Mouse (Mus musculus) limb, embryonic 14.5 days (tissue): ENCODE results near the gene Sapcd1. TPM values are rescaled to one million over a fixed set of nuclear protein-coding genes. Genes with fewer than 3 reads are reported as not detected.

Experiments
- ATAC-seq: fragments of 200-750 bp; cut with Nextera tagmentation; 2 replicates; pipeline ENCODE4 v1.8.0; 2017; ENCODE audit warnings: low read depth, moderate number of reproducible peaks, moderate TSS enrichment; ENCODE audit not compliant: low FRiP score
- DNase-seq: peaks from one replicate; pipeline ENCODE4 v3.0.0-alpha.2; 2015; ENCODE audit warnings: low spot score
- H3K27ac ChIP-seq: fragments of 300-500 bp; sonication (generic); replicated peaks from 2 replicates; pipeline ENCODE4 v1.5.1; 2014; ENCODE audit warnings: low read depth, mild to moderate bottlenecking, low read length, moderate library complexity, mixed read lengths
- H3K27me3 ChIP-seq: fragments of 300-500 bp; sonication (generic); 2 replicates; pipeline ENCODE4 v1.6.1; 2014; ENCODE audit warnings: low read length, mixed read lengths; ENCODE audit not compliant: control insufficient read depth, insufficient read depth
- H3K36me3 ChIP-seq: fragments of 300-500 bp; sonication (generic); 2 replicates; pipeline ENCODE4 v1.6.1; 2014; ENCODE audit warnings: mild to moderate bottlenecking, low read length, moderate library complexity, mixed read lengths; ENCODE audit not compliant: control insufficient read depth, insufficient read depth
- H3K4me1 ChIP-seq: fragments of 300-500 bp; sonication (generic); 2 replicates; pipeline ENCODE4 v1.6.1; 2014; ENCODE audit warnings: antibody characterized with exemption, low read length, mixed read lengths; ENCODE audit not compliant: control insufficient read depth, insufficient read depth
- H3K4me2 ChIP-seq: fragments of 300-500 bp; sonication (generic); replicated peaks from 2 replicates; pipeline ENCODE4 v1.6.1; 2014; ENCODE audit warnings: low read depth, mild to moderate bottlenecking, low read length, moderate library complexity; ENCODE audit not compliant: severe bottlenecking
- H3K4me3 ChIP-seq: fragments of 300-500 bp; sonication (generic); replicated peaks from 2 replicates; pipeline ENCODE4 v1.5.1; 2014; ENCODE audit warnings: low read length
- H3K9ac ChIP-seq: fragments of 300-500 bp; sonication (generic); 2 replicates; pipeline ENCODE4 v1.6.1; 2014; ENCODE audit warnings: mild to moderate bottlenecking, low read depth, low read length, moderate library complexity; ENCODE audit not compliant: severe bottlenecking
- H3K9me3 ChIP-seq: fragments of 300-500 bp; sonication (generic); 2 replicates; pipeline ENCODE4 v1.6.1; 2016; ENCODE audit warnings: low read length; ENCODE audit not compliant: control insufficient read depth
- POLR2A ChIP-seq: fragments of 200-500 bp; IDR thresholded peaks from 2 replicates; pipeline ENCODE4 v1.8.0; 2012; ENCODE audit warnings: inconsistent platforms, mild to moderate bottlenecking, moderate library complexity, borderline replicate concordance; ENCODE audit not compliant: insufficient read depth, insufficient read length; ENCODE audit errors: extremely low read depth
- WGBS: fragments of 180-500 bp; shearing (Covaris S2); extraction: QIAGEN DNeasy Blood & Tissue Kit; methylation state at CpG from one replicate; pipeline ENCODE4 v1.1.7; 2014; 5-methylcytosine and 5-hydroxymethylcytosine counted together
- polyA plus RNA-seq, 2 experiments: library from polyadenylated mRNA; depleted of rRNA in 1 of 2; stranded (reverse) in 1 of 2; unstranded in 1 of 2; fragments of >200 nt; fragmentation: Nextera tagmentation in 1 of 2; extraction: Ambion mirVana in 1 of 2; gene quantifications; 2 replicates each; pipeline versions ENCODE4 v1.2.1 to v1.2.3; 2012 to 2014

The Sapcd1 gene
- polyA plus RNA-seq, 2 experiments: 12.0 to 13.7 TPM

DNA sequence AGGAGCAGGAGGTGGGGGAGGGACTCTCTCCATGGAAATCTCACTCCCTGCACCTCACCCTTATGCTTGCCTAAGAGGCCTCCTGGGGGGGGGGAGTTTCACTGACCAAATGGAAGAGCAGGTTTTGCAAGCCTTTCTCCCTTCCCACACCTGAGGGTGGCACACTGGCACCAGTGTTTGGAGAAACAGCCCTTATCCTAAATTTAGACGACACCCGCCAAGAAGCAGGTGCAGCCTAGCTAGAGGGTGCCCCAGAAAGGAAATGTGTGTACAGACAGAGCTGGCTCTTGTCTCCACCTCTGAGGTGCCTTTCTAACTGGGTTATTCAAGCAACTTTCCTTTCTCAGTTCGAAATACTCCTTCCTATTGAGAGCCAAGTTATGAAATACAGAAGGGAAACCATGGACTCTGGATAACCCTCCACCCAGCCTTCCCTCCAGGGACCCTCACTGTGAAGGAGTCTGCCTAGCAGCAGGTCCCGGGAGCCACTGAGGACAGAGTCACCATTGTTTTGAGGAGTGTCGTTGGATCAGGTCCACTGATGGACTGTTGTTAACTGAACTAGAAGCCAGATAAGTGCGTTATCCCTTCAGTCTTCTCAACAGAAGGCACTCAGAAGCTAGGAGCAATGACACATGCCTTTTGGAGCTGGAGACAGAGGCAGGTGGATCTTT is 42.9 kb upstream of the Sapcd1 start:
- Histone ChIP-seq H3K4me2 (no peak overlapping the region), H3K36me3 (no peaks in the 10 kb centered on the region), H3K27ac (no peak overlapping the region), H3K4me3 (no peak overlapping the region), H3K9me3 (no peaks in the 10 kb centered on the region), H3K4me1 (peaks cover 3% of the 10 kb centered on the region; the same call in 1 of the 2 replicates), H3K9ac (no peak overlapping the region), H3K27me3 (peaks cover 14% of the 10 kb centered on the region)
- no peak for ATAC-seq
- no peak for TF ChIP-seq POLR2A
- no peak for DNase-seq
- 66% methylated on average over 6 of the region's 6 CpGs for WGBS

GRCm38 (mm10) chr17:35068213-35068914 is 40.5 kb upstream of the Sapcd1 start:
- ATAC-seq: no peak
- H3K4me1 ChIP-seq: peaks cover 15% of the 10 kb centered on the region
- H3K27me3 ChIP-seq: peaks cover 23% of the 10 kb centered on the region
- H3K36me3 ChIP-seq: peaks cover under 1% of the 10 kb centered on the region
- no peak overlapping the region for H3K27ac ChIP-seq
- DNase-seq: no peak
- H3K9me3 ChIP-seq: no peaks in the 10 kb centered on the region
- H3K4me3 ChIP-seq: no peak overlapping the region
- no peak overlapping the region for H3K9ac ChIP-seq
- 78% methylated on average over 17 of the region's 17 CpGs for WGBS
- TF ChIP-seq POLR2A: no peak
- H3K4me2 ChIP-seq: no peak overlapping the region

GRCm38 (mm10) chr17:35066084-35066483 is 38.3 kb upstream of the Sapcd1 start, which contains the start of gene Mpig6b:
Gene Mpig6b (minus strand): TSS chr17:35066184.
- H3K4me3 ChIP-seq: peak within 1 kb of the TSS; percentile 25
- peak within 1 kb of the TSS; percentile 20; the same call in 1 of the 2 replicates for H3K27ac ChIP-seq
- 51% methylated on average over 10 of the region's 10 CpGs for WGBS
- H3K27me3 ChIP-seq: peaks cover 23% of the 10 kb centered on the region
- peaks cover 22% of the 10 kb centered on the region for H3K36me3 ChIP-seq
- DNase-seq: no peak
- ATAC-seq: no peak
- peaks cover 15% of the 10 kb centered on the region for H3K4me1 ChIP-seq
- H3K9me3 ChIP-seq: no peaks in the 10 kb centered on the region
- no peak for TF ChIP-seq POLR2A
- peak within 1 kb of the TSS; percentile 25 for H3K9ac ChIP-seq
- H3K4me2 ChIP-seq: peak within 1 kb of the TSS; percentile 56

DNA sequence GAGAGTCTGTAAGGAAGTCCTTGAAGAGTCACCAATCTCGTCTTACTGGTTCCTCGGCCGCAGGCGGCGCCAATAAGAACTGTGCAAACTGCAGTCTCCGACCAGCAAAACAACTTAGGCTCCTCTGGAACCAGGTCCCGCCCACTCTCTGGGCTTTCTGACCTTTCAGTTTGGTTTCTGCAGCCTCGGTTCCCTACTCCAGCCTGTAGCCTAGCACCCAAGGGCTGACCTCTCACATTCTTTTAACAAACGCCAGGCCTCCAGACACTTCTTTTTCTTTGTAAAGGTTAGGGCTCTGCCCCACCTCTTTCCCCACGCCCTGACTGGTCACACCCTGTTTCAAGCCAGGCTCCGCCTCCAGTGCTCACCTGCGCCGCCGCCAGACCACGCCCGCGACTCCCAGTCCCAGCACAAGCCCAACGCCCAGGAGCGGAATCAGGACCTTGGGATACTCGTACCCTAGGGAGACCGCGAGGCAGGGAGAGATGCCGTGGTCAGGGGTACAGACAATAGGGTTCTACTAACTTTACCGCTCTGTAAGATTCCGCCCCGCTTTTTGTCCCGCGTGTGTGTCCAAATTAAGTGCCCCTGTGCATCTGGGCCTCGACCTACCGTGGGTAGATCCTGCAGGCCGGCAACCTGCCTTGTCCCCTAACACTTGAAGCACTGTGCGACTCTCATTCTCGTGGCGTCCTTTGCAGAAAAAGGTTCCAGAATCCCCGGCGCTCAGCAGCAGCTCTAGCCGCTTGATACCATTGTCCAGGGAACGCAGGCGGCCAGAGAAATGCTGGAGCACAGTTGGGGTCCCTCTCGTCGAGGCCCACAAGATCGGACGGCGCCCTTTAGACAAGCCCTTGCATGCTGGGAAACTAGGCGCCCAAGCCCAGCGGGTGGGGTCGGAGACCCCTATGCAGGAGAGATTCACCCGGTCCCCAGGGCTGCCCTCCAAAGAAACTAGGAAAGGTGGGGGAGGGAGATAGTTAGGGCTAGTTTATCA is 37.4 kb upstream of the Sapcd1 start, which contains the start of gene Ly6g6c:
Gene Ly6g6c (plus strand): TSS at position 438 of the 997 bp plus-strand sequence.
- H3K36me3 ChIP-seq: peaks cover 30% of the 10 kb centered on the region
- H3K27ac ChIP-seq: peak within 1 kb of the TSS; percentile 20; the same call in 1 of the 2 replicates
- H3K9me3 ChIP-seq: no peaks in the 10 kb centered on the region
- ATAC-seq (peak; percentile 43; the same call in 1 of the 2 replicates), DNase-seq (no peak)
- peak within 1 kb of the TSS; percentile 56 for H3K4me2 ChIP-seq
- peaks cover 23% of the 10 kb centered on the region for H3K27me3 ChIP-seq
- no peak for TF ChIP-seq POLR2A
- H3K4me1 ChIP-seq: peaks cover 24% of the 10 kb centered on the region
- WGBS: 2% methylated on average over 45 of the region's 48 CpGs
- H3K9ac ChIP-seq: peak within 1 kb of the TSS; percentile 25
- peak within 1 kb of the TSS; percentile 25 for H3K4me3 ChIP-seq
